Mouse (Mus musculus): ENCODE measurements around the gene Galnt14. TPM values are rescaled to one million over a fixed set of nuclear protein-coding genes. Genes with fewer than 3 reads are reported as not detected.

Galnt14 gene
- polyA plus RNA-seq, 2 experiments: 0.03 to 0.08 TPM

GRCm38 (mm10) chr17:73560208-73560784, 150.0 kb downstream of the Galnt14 start:
- H3K27ac ChIP-seq: no peak overlapping the region
- ATAC-seq (ENCODE audit: insufficient read depth): no peak
- H3K4me1 ChIP-seq (replicated peaks; ENCODE audit: control insufficient read depth in 2 of 2, insufficient read depth in 2 of 2, low read length in 1 of 2): no peaks in the 10 kb centered on the region
- H3K36me3 ChIP-seq (replicated peaks; ENCODE audit: control insufficient read depth, insufficient read depth, low read depth): no peaks in the 10 kb centered on the region
- no peak for TF ChIP-seq CTCF (IDR thresholded peaks at IDR 0.05; ENCODE audit: low read depth)
- no peak for TF ChIP-seq EP300 (IDR thresholded peaks at IDR 0.05; ENCODE audit: low read depth)
- DNase-seq (ENCODE audit: low read depth in 3 of 3, low spot score in 3 of 3): no peak
- no peaks in the 10 kb centered on the region for H3K9me3 ChIP-seq (ENCODE audit: control insufficient read depth, low read length)
- no peak overlapping the region for H3K4me3 ChIP-seq (ENCODE audit: insufficient read depth in 1 of 2, low read depth in 2 of 2, low read length in 2 of 2)
- 54% methylated on average over 5 of the region's 5 CpGs for WGBS (ENCODE audit: insufficient replicate concordance)
- no peak overlapping the region for H3K4me2 ChIP-seq (ENCODE audit: low read depth)
- no peaks in the 10 kb centered on the region for H3K27me3 ChIP-seq (ENCODE audit: control insufficient read depth, insufficient read depth, low read length)
- H3K9ac ChIP-seq (replicated peaks): no peak overlapping the region

GRCm38 (mm10) chr17:73559498-73559897, 150.8 kb downstream of the Galnt14 start:
- Histone ChIP-seq H3K27ac (no peak overlapping the region), H3K36me3 (replicated peaks; ENCODE audit: control insufficient read depth, insufficient read depth, low read depth) (no peaks in the 10 kb centered on the region), H3K4me2 (ENCODE audit: low read depth) (no peak overlapping the region), H3K4me3 (ENCODE audit: insufficient read depth in 1 of 2, low read depth in 2 of 2, low read length in 2 of 2) (no peak overlapping the region), H3K4me1 (replicated peaks; ENCODE audit: control insufficient read depth in 2 of 2, insufficient read depth in 2 of 2, low read length in 1 of 2) (no peaks in the 10 kb centered on the region), H3K9ac (replicated peaks) (no peak overlapping the region), H3K9me3 (ENCODE audit: control insufficient read depth, low read length) (no peaks in the 10 kb centered on the region), H3K27me3 (ENCODE audit: control insufficient read depth, insufficient read depth, low read length) (no peaks in the 10 kb centered on the region)
- TF ChIP-seq EP300 (IDR thresholded peaks at IDR 0.05; ENCODE audit: low read depth) (no peak), CTCF (IDR thresholded peaks at IDR 0.05; ENCODE audit: low read depth) (no peak)
- 42% methylated on average over 4 of the region's 4 CpGs for WGBS (ENCODE audit: insufficient replicate concordance)
- ATAC-seq (ENCODE audit: insufficient read depth) (no peak), DNase-seq (ENCODE audit: low read depth in 3 of 3, low spot score in 3 of 3) (no peak)

GRCm38 (mm10) chr17:73557101-73557500, 153.2 kb downstream of the Galnt14 start:
- 50% methylated on average over 3 of the region's 3 CpGs for WGBS (ENCODE audit: insufficient replicate concordance)
- ATAC-seq (ENCODE audit: insufficient read depth): no peak
- H3K9ac ChIP-seq (replicated peaks): no peak overlapping the region

GRCm38 (mm10) chr17:73556436-73556835, 153.8 kb downstream of the Galnt14 start:
- TF ChIP-seq CTCF (IDR thresholded peaks at IDR 0.05; ENCODE audit: low read depth): no peak
- no peak for TF ChIP-seq EP300 (IDR thresholded peaks at IDR 0.05; ENCODE audit: low read depth)
- Histone ChIP-seq H3K4me1 (replicated peaks; ENCODE audit: control insufficient read depth in 2 of 2, insufficient read depth in 2 of 2, low read length in 1 of 2) (no peaks in the 10 kb centered on the region), H3K27ac (no peak overlapping the region), H3K36me3 (replicated peaks; ENCODE audit: control insufficient read depth, insufficient read depth, low read depth) (no peaks in the 10 kb centered on the region), H3K27me3 (ENCODE audit: control insufficient read depth, insufficient read depth, low read length) (no peaks in the 10 kb centered on the region), H3K9me3 (ENCODE audit: control insufficient read depth, low read length) (no peaks in the 10 kb centered on the region), H3K4me2 (ENCODE audit: low read depth) (no peak overlapping the region), H3K4me3 (ENCODE audit: insufficient read depth in 1 of 2, low read depth in 2 of 2, low read length in 2 of 2) (no peak overlapping the region), H3K9ac (replicated peaks) (no peak overlapping the region)
- no peak for DNase-seq (ENCODE audit: low read depth in 3 of 3, low spot score in 3 of 3)
- 71% methylated on average over 2 of the region's 2 CpGs for WGBS (ENCODE audit: insufficient replicate concordance)
- ATAC-seq (ENCODE audit: insufficient read depth): no peak

More at GRCm38 (mm10) chr17:73557101-73557500, 153.2 kb downstream of the Galnt14 start:
- no peak overlapping the region for H3K4me3 ChIP-seq (ENCODE audit: insufficient read depth in 1 of 2, low read depth in 2 of 2, low read length in 2 of 2)
- no peak overlapping the region for H3K4me2 ChIP-seq (ENCODE audit: low read depth)
- TF ChIP-seq EP300 (IDR thresholded peaks at IDR 0.05; ENCODE audit: low read depth) (no peak), CTCF (IDR thresholded peaks at IDR 0.05; ENCODE audit: low read depth) (no peak)
- no peaks in the 10 kb centered on the region for H3K36me3 ChIP-seq (replicated peaks; ENCODE audit: control insufficient read depth, insufficient read depth, low read depth)
- no peaks in the 10 kb centered on the region for H3K4me1 ChIP-seq (replicated peaks; ENCODE audit: control insufficient read depth in 2 of 2, insufficient read depth in 2 of 2, low read length in 1 of 2)
- no peaks in the 10 kb centered on the region for H3K9me3 ChIP-seq (ENCODE audit: control insufficient read depth, low read length)
- DNase-seq (ENCODE audit: low read depth in 3 of 3, low spot score in 3 of 3): no peak
- no peak overlapping the region for H3K27ac ChIP-seq
- no peaks in the 10 kb centered on the region for H3K27me3 ChIP-seq (ENCODE audit: control insufficient read depth, insufficient read depth, low read length)

GRCm38 (mm10) chr17:73554668-73555067, 155.6 kb downstream of the Galnt14 start:
- Histone ChIP-seq H3K36me3 (replicated peaks; ENCODE audit: control insufficient read depth, insufficient read depth, low read depth) (no peaks in the 10 kb centered on the region), H3K4me1 (replicated peaks; ENCODE audit: control insufficient read depth in 2 of 2, insufficient read depth in 2 of 2, low read length in 1 of 2) (no peaks in the 10 kb centered on the region), H3K27ac (no peak overlapping the region), H3K9me3 (ENCODE audit: control insufficient read depth, low read length) (no peaks in the 10 kb centered on the region), H3K4me2 (ENCODE audit: low read depth) (no peak overlapping the region), H3K9ac (replicated peaks) (no peak overlapping the region), H3K4me3 (ENCODE audit: insufficient read depth in 1 of 2, low read depth in 2 of 2, low read length in 2 of 2) (no peak overlapping the region), H3K27me3 (ENCODE audit: control insufficient read depth, insufficient read depth, low read length) (no peaks in the 10 kb centered on the region)
- ATAC-seq (ENCODE audit: insufficient read depth) (no peak), DNase-seq (ENCODE audit: low read depth in 3 of 3, low spot score in 3 of 3) (no peak)
- WGBS (ENCODE audit: insufficient replicate concordance): 55% methylated on average over 4 of the region's 4 CpGs
- no peak for TF ChIP-seq CTCF (IDR thresholded peaks at IDR 0.05; ENCODE audit: low read depth)
- TF ChIP-seq EP300 (IDR thresholded peaks at IDR 0.05; ENCODE audit: low read depth): no peak

All from liver, embryonic 14.5 days (tissue).